Mouse (Mus musculus) liver, adult 2 months (tissue): ENCODE measurements around the gene Rims4. TPM values are rescaled to one million over a fixed set of nuclear protein-coding genes. Genes with fewer than 3 reads are reported as not detected.

ENCODE experiments used
- DNase-seq: peaks from one replicate; pipeline ENCODE4 v3.0.0-alpha.2; 2011; ENCODE audit warnings: low read depth, low spot score; ENCODE audit errors: extremely low read depth
- H3K27ac ChIP-seq: fragments of 200-500 bp; replicated peaks from 2 replicates; pipeline ENCODE4 v1.5.1; 2012; ENCODE audit warnings: low read depth, mild to moderate bottlenecking, control low read depth, inconsistent platforms, low read length; ENCODE audit not compliant: insufficient read depth
- H3K27me3 ChIP-seq: fragments of 200-500 bp; 2 replicates; pipeline ENCODE4 v1.6.1; 2012; ENCODE audit warnings: mild to moderate bottlenecking, moderate library complexity, low read length, inconsistent platforms; ENCODE audit not compliant: control insufficient read depth, insufficient read depth
- H3K36me3 ChIP-seq: fragments of 200-500 bp; 2 replicates; pipeline ENCODE4 v1.6.1; 2012; ENCODE audit warnings: low read length, inconsistent platforms; ENCODE audit not compliant: control insufficient read depth, insufficient read depth
- H3K4me1 ChIP-seq: fragments of 200-500 bp; 2 replicates; pipeline ENCODE4 v1.6.1; 2011; ENCODE audit warnings: low read length; ENCODE audit not compliant: control insufficient read depth, insufficient read depth
- H3K4me3 ChIP-seq: fragments of 200-500 bp; 2 replicates; pipeline ENCODE4 v1.5.1; 2011; ENCODE audit warnings: low read depth, mild to moderate bottlenecking, control low read depth, low read length, moderate library complexity; ENCODE audit not compliant: insufficient read depth
- H3K79me2 ChIP-seq: fragments of 200-500 bp; 2 replicates; pipeline ENCODE4 v1.6.1; 2012; ENCODE audit warnings: inconsistent platforms, mild to moderate bottlenecking, low read length, moderate library complexity; ENCODE audit not compliant: control insufficient read depth, insufficient read depth
- H3K9ac ChIP-seq: fragments of 200-500 bp; 2 replicates; pipeline ENCODE4 v1.6.1; 2012; ENCODE audit warnings: low read depth, mild to moderate bottlenecking, control low read depth, inconsistent platforms, low read length
- CTCF ChIP-seq: fragments of 200-500 bp; IDR thresholded peaks from 2 replicates; pipeline ENCODE4 v1.5.1; 2011; ENCODE audit warnings: low read depth, low read length, control low read depth
- POLR2A ChIP-seq: fragments of 200-500 bp; IDR thresholded peaks from 2 replicates; pipeline ENCODE4 v1.6.1; 2011; ENCODE audit warnings: low read length, control low read depth; ENCODE audit not compliant: insufficient read depth; ENCODE audit errors: extremely low read depth
- WGBS: fragments of 180-500 bp; shearing (Covaris S2); methylation state at CpG from one replicate; pipeline ENCODE4 v1.1.7; 2018; 5-methylcytosine and 5-hydroxymethylcytosine counted together
- polyA plus RNA-seq: library from polyadenylated mRNA; depleted of rRNA; stranded (reverse); fragments of >200 nt; gene quantifications from 2 replicates; pipeline ENCODE4 v1.2.3, GENCODE M21; 2012
- total RNA-seq: library from RNA; depleted of rRNA; stranded (reverse); fragments of >200 nt; gene quantifications from 2 replicates; pipeline ENCODE4 v1.2.3, GENCODE M21; 2014

Gene Rims4
- total and polyA plus RNA-seq, 2 experiments, result 0.02 to 0.09 TPM

- Histone ChIP-seq H3K27me3 (peaks cover 14% of the 10 kb centered on the region), H3K36me3 (no peaks in the 10 kb centered on the region), H3K4me1 (no peaks in the 10 kb centered on the region), H3K4me3 (no peak overlapping the region), H3K27ac (no peak overlapping the region), H3K9ac (no peak overlapping the region), H3K79me2 (no peaks in the 10 kb centered on the region)
- WGBS, result 79% methylated on average over 9 of the region's 9 CpGs
- TF ChIP-seq POLR2A, result no peak
- TF ChIP-seq CTCF, result no peak
- DNase-seq, result no peak
These were observed 3.1 kb downstream of the Rims4 start for GRCm38 (mm10) chr2:163915294-163915791.

- no peaks in the 10 kb centered on the region for H3K4me1 ChIP-seq
- H3K9ac ChIP-seq, result no peak overlapping the region
- H3K36me3 ChIP-seq, result no peaks in the 10 kb centered on the region
- H3K27me3 ChIP-seq, result peaks cover 11% of the 10 kb centered on the region
- H3K79me2 ChIP-seq, result no peaks in the 10 kb centered on the region
- H3K27ac ChIP-seq, result no peak overlapping the region
- 46% methylated on average over 10 of the region's 10 CpGs for WGBS
- DNase-seq, result no peak
- TF ChIP-seq POLR2A (no peak), CTCF (no peak)
- H3K4me3 ChIP-seq, result no peak overlapping the region
These were observed 4.4 kb downstream of the Rims4 start for GRCm38 (mm10) chr2:163914107-163914506.

GRCm38 (mm10) chr2:163913704-163914103, 4.8 kb downstream of the Rims4 start:
- Histone ChIP-seq H3K4me1 (no peaks in the 10 kb centered on the region), H3K4me3 (no peak overlapping the region), H3K27me3 (peaks cover 7% of the 10 kb centered on the region), H3K9ac (no peak overlapping the region), H3K27ac (no peak overlapping the region), H3K79me2 (no peaks in the 10 kb centered on the region), H3K36me3 (no peaks in the 10 kb centered on the region)
- DNase-seq, result no peak
- WGBS, result 64% methylated on average over 7 of the region's 7 CpGs
- no peak for TF ChIP-seq POLR2A
- TF ChIP-seq CTCF, result no peak

- H3K36me3 ChIP-seq, result no peaks in the 10 kb centered on the region
- 89% methylated on average over 14 of the region's 14 CpGs for WGBS
- no peak overlapping the region for H3K27ac ChIP-seq
- H3K4me1 ChIP-seq, result no peaks in the 10 kb centered on the region
- no peak overlapping the region for H3K4me3 ChIP-seq
- H3K9ac ChIP-seq, result no peak overlapping the region
- TF ChIP-seq POLR2A, result no peak
- TF ChIP-seq CTCF, result no peak
- H3K27me3 ChIP-seq, result no peaks in the 10 kb centered on the region
- no peaks in the 10 kb centered on the region for H3K79me2 ChIP-seq
- DNase-seq, result no peak
These were observed 6.5 kb downstream of the Rims4 start for GRCm38 (mm10) chr2:163911826-163912444.

- no peaks in the 10 kb centered on the region for H3K79me2 ChIP-seq
- no peaks in the 10 kb centered on the region for H3K4me1 ChIP-seq
- TF ChIP-seq POLR2A, result no peak
- TF ChIP-seq CTCF, result no peak
- H3K27ac ChIP-seq, result no peak overlapping the region
- DNase-seq, result no peak
- WGBS, result 80% methylated on average over 7 of the region's 7 CpGs
- H3K27me3 ChIP-seq, result no peaks in the 10 kb centered on the region
- no peak overlapping the region for H3K4me3 ChIP-seq
- H3K36me3 ChIP-seq, result no peaks in the 10 kb centered on the region
- no peak overlapping the region for H3K9ac ChIP-seq
These were observed 8.9 kb downstream of the Rims4 start for GRCm38 (mm10) chr2:163909604-163910003.

- DNase-seq, result no peak
- Histone ChIP-seq H3K4me3 (no peak overlapping the region), H3K9ac (no peak overlapping the region), H3K36me3 (no peaks in the 10 kb centered on the region), H3K79me2 (no peaks in the 10 kb centered on the region), H3K27ac (no peak overlapping the region), H3K27me3 (no peaks in the 10 kb centered on the region), H3K4me1 (0 out of 2 replicates have a peak, but pooled peaks cover 2% of the 10 kb centered on the region)
- TF ChIP-seq CTCF (no peak), POLR2A (no peak)
- WGBS, result 84% methylated on average over 5 of the region's 5 CpGs
These were observed 11.4 kb downstream of the Rims4 start for GRCm38 (mm10) chr2:163907131-163907530.
